Comparison of ENCODE assay signal across 7 mouse cellular contexts in genomic region chr7:139319006-139319411, GRCm38 (mm10).
DNase-seq lines count a peak whose midpoint lies in the region; ATAC-seq and TF ChIP-seq lines count a peak whose summit lies in the region.

No protein-coding gene starts in this region.

- 50% methylated on average over 1 of the region's 1 CpGs for WGBS in lung, postnatal 0 days
- WGBS in heart, embryonic 10.5 days, result 32% methylated on average over 1 of the region's 1 CpGs
- WGBS in stomach, postnatal 0 days, result 38% methylated on average over 1 of the region's 1 CpGs

- H3K4me1 ChIP-seq in lung, postnatal 0 days (ENCODE audit: insufficient read depth, low read depth, low read length), result no peaks in the 10 kb centered on the region
- peaks cover 30% of the 10 kb centered on the region for H3K4me1 ChIP-seq in heart, embryonic 10.5 days
- no peaks in the 10 kb centered on the region for H3K4me1 ChIP-seq in stomach, postnatal 0 days (replicated peaks; ENCODE audit: control insufficient read depth, insufficient read depth)

- H3K4me3 ChIP-seq in lung, postnatal 0 days (ENCODE audit: low read depth, low read length), result no peak overlapping the region
- H3K4me3 ChIP-seq in heart, embryonic 10.5 days, result no peak overlapping the region
- H3K4me3 ChIP-seq in stomach, postnatal 0 days (ENCODE audit: low read depth, low read length), result no peak overlapping the region

- H3K36me3 ChIP-seq in lung, postnatal 0 days (ENCODE audit: insufficient read depth, low read length), result no peaks in the 10 kb centered on the region
- no peaks in the 10 kb centered on the region for H3K36me3 ChIP-seq in heart, embryonic 10.5 days
- no peaks in the 10 kb centered on the region for H3K36me3 ChIP-seq in stomach, postnatal 0 days (ENCODE audit: control insufficient read depth, insufficient read depth, low read length)

- no peaks in the 10 kb centered on the region for H3K9me3 ChIP-seq in lung, postnatal 0 days (ENCODE audit: low read length)
- H3K9me3 ChIP-seq in heart, embryonic 10.5 days, result no peaks in the 10 kb centered on the region
- no peaks in the 10 kb centered on the region for H3K9me3 ChIP-seq in stomach, postnatal 0 days (ENCODE audit: control insufficient read depth, low read length)

- H3K27me3 ChIP-seq in lung, postnatal 0 days (replicated peaks; ENCODE audit: insufficient read depth, low read length), result no peaks in the 10 kb centered on the region
- no peaks in the 10 kb centered on the region for H3K27me3 ChIP-seq in heart, embryonic 10.5 days (ENCODE audit: insufficient read depth, poor library complexity, severe bottlenecking)
- H3K27me3 ChIP-seq in stomach, postnatal 0 days (ENCODE audit: control insufficient read depth, insufficient read depth, low read length), result no peaks in the 10 kb centered on the region

- TF ChIP-seq CTCF in lung, postnatal 0 days (IDR thresholded peaks at IDR 0.05), result no peak
- TF ChIP-seq CTCF in stomach, postnatal 0 days (IDR thresholded peaks at IDR 0.05; ENCODE audit: low read depth), result no peak

- TF ChIP-seq EP300 in lung, postnatal 0 days (IDR thresholded peaks at IDR 0.05), result 0 out of 2 replicates have a peak, but pooled peaks have one; percentile 13
- TF ChIP-seq EP300 in stomach, postnatal 0 days (optimal IDR thresholded peaks at IDR 0.05), result no peak

- intact Hi-C loops in gastrocnemius, postnatal 36 days (cut with DNase I), result no loop called here

- no peak overlapping the region for H3K4me2 ChIP-seq in lung, postnatal 0 days (replicated peaks; ENCODE audit: low read depth, low read length)
- H3K4me2 ChIP-seq in stomach, postnatal 0 days (replicated peaks; ENCODE audit: low read depth), result no peak overlapping the region

- H3K27ac ChIP-seq in lung, postnatal 0 days (ENCODE audit: low read length), result no peak overlapping the region
- H3K27ac ChIP-seq in heart, embryonic 10.5 days, result peak overlapping the region; percentile 84
- H3K27ac ChIP-seq in stomach, postnatal 0 days (replicated peaks), result no peak overlapping the region

- peak; percentile 77 for DNase-seq in lung, postnatal 0 days (ENCODE audit: low spot score)
- no peak for DNase-seq in lung, postnatal 25 days (ENCODE audit: low spot score)
- no peak for DNase-seq in heart, embryonic 10.5 days (ENCODE audit: low spot score)
- peak; percentile 35 for DNase-seq in kidney, postnatal 10 days
- no peak for DNase-seq in stomach, postnatal 0 days (ENCODE audit: low spot score)
- no peak for DNase-seq in gastrocnemius, postnatal 36 days
- DNase-seq in spleen, postnatal 4 days (ENCODE audit: low spot score in 2 of 2), result no peak

- ATAC-seq in lung, postnatal 0 days, result peak; percentile 81
- 0 out of 2 replicates have a peak, but pooled peaks have one; percentile 51 for ATAC-seq in stomach, postnatal 0 days (ENCODE audit: low FRiP score, low TSS enrichment)

- H3K9ac ChIP-seq in lung, postnatal 0 days (replicated peaks; ENCODE audit: low read depth), result no peak overlapping the region
- no peak overlapping the region for H3K9ac ChIP-seq in stomach, postnatal 0 days (ENCODE audit: low read length)

Comparison
In these comparisons a context has a peak if more than half of its experiments do, and no peak if none do; other contexts are left out.
1. DNase-seq: peak in lung, postnatal 0 days (single experiment) and kidney, postnatal 10 days (single experiment); none in lung, postnatal 25 days (single experiment), heart, embryonic 10.5 days (single experiment), stomach, postnatal 0 days (single experiment), gastrocnemius, postnatal 36 days (0 of 2) and spleen, postnatal 4 days (0 of 2).